Mouse (Mus musculus): ENCODE measurements around the gene Gm49318. TPM values are rescaled to one million over a fixed set of nuclear protein-coding genes. Genes with fewer than 3 reads are reported as not detected.
A peak's percentile ranks its signal among the peaks of the same experiment; 100 is the strongest.

Gene Gm49318
- total RNA-seq (2015; ENCODE audit: low replicate concordance), result not detected in 2 replicates
- not detected in 2 replicates for total RNA-seq (2017; ENCODE audit: low replicate concordance)

DNA sequence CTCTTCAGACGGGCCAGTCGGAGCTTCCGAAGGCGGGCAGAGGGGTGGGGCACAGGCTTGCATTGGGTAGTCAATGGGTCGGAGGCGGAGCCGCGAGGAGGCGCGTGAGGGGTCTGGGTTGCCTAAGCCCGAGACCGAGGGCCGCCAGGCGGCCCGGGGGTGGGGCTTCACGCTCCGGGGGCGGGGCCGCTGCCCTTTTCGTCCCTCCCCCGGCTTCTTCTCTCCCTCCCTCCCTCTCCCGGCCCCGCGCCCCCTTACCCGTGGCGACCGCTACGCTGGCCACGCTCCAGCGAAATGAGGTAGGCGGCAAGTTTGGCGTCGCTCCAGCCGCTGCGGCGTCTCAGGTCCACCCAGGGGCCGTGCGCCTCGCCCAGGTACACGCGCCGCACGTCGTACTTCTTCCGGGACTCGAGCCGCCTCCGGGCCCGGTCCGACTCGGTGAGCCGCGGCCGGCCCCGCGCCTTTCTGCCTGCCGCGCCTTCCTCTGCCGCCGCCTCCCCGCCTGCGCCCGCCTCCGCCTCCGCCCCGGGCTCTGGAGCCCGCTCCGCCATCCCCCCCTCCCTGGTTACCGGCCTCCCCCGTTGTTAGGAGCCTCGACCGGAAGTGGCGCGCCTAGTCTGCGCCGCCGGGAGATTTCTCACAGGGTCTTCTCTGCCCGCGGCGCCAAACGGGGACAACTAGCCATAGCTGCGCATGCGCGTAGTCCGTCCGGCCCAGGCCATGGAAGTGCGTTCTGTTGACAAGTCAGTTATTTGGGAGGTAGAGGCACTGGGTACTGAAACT, at the start of gene Gm49318, which contains the start of gene Zfp653:
Gm49318 (minus strand) TSS at position 469 of the 783 bp plus-strand sequence.
Zfp653 (minus strand) TSS at position 586 of the 783 bp plus-strand sequence.
- peak; percentile 87 for ATAC-seq (replicated peaks; ENCODE audit: low FRiP score, poor library complexity, severe bottlenecking)

DNA sequence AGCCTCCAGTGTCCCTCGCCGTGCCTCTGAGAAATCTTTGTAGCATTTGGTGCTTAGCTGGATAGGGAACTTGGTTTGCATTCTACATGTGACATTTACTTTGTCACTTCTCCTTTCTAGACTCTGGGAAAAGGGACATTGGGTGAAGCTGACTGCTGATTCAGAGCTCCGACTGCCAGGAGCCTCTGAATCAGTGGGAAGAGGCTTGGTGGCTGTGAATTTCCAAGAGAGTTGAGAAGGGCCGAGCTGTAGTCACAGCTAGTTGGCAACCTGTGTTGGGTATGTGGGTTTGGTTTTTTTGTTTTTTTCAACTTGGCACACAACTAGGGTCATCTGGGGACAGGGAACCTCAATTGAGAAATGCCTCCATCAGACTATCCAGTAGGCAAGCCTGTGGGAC, 48.5 kb upstream of the Gm49318 start:
- ATAC-seq (replicated peaks; ENCODE audit: low FRiP score, poor library complexity, severe bottlenecking), result no peak

DNA sequence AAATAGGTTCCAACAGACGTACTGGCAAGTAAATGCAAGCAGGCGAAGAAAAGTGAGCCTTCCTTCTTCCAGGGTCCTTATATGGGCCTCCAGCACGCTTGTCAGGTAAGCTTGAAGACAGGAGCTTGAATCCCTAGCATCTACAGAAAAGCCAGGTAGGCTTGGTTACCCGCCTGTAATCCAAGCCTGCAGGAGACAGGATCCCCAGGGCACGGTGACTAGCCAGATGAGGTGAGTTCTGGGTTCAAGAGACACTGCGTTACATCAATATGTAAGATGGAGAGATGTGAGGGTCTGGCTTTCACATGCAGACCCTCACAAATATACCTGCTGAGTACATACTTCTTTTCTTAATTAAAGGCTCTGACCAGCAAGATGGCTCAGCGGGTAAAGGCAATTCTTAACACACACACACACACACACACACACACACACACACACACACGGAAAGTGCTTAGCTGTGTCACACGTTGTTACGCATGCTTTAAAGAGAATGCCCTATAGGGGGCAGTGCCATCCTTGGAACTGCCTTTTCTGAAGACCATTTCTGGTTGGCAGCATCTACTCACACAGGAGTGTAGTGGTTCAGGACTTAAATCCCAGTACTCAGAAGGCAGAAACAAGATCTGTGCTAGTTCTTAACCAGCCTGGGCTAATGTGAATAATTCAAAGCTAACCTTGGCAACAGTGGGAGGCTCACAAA, 46.8 kb upstream of the Gm49318 start:
- ATAC-seq (replicated peaks; ENCODE audit: low FRiP score, poor library complexity, severe bottlenecking), result peak; percentile 55

DNA sequence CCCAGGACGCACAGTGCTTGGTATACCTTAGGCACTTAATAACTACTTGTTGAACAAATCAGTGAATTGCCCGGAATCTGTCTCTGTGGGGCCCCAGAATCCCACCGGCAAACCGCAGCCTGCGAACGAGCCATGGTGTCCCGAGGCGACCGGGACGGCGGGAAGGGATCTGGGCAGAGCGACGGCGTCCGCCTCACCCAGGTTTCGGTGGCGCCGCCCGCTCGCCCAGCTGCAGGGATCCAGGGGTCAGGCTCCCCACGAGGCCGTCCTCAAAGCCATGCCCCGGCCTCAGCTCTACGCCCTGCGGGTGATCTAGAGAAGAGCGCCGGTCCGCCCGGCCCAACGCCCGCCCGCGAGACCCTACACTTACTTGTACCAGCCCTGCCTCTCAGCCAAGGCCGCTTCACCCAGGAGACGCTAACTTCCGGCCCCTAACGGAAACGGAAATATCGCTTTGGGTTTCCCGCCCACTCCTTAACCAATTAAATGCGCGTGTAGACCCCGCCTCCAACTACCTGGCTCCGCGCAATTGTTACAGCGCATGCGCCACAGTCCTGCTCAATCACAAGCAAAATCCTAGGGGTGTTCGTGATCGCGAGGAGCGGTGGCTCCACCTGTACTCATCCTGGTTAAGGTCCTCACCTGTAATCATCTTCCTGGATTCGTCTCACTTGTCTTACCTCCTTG, 45.8 kb upstream of the Gm49318 start, which contains the start of gene Elof1:
Elof1 (minus strand) TSS at position 433 of the 687 bp plus-strand sequence.
- peak; percentile 91 for ATAC-seq (replicated peaks; ENCODE audit: low FRiP score, poor library complexity, severe bottlenecking)

DNA sequence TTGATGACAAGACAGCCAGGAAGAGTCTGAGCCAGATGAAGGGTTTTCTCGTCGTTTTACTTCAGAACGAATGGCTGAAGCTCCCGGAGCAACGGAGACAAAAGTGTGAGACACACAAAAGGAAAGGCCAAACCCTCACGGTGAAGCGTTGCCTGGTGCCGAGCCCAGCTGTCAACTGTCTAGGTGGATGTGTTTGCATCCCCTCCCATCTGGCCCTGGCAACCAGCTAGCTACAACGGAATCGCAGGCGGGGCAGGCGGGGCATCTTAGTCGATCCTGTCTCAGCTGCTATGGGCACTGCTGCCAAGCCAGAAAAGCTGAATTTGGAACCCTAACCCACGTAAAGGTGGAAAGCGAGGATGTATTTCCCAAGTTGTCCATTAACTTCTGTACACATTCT, 45.0 kb upstream of the Gm49318 start:
- ATAC-seq (replicated peaks; ENCODE audit: low FRiP score, poor library complexity, severe bottlenecking), result 0 out of 2 replicates have a peak, but pooled peaks have one; percentile 29

DNA sequence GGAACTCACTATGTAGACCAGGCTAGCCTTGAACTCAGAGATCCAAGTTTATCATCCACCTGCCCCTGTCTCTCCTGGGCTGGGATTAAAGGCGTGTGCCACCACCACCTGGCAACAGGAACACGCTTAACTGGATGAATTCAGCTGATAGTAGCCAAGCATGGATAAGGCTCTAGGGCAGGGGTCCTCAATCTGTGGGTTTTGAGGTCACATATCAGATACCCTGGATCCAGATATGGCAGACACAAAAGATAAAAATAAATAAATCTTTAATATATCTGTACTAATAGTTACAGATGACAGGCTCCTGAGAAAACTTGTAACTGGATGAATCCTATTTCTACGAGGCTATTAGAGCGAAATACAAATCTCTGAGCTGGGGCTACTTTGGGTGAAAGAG, 44.6 kb upstream of the Gm49318 start:
- no peak for ATAC-seq (replicated peaks; ENCODE audit: low FRiP score, poor library complexity, severe bottlenecking)

DNA sequence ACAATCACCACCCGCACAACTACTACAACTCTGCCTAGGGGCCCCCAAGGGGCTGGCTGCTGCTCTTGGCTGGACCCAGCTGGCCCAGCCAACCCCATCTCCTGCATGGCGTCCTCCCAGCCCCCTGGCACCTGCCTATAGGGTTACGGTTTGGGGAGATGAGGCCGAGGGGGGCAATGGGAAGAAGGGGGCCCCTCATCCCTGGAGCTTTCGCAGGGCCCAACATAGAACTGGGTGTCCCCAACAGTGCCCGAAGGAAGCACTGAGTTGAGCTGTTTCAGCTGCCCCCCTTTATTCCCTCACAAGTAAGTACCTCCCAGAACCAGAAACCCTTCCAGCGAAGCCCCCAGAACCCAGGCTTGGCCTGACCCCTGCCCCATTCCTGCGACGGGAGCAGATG, 37.1 kb upstream of the Gm49318 start:
- no peak for ATAC-seq (replicated peaks; ENCODE audit: low FRiP score, poor library complexity, severe bottlenecking)

DNA sequence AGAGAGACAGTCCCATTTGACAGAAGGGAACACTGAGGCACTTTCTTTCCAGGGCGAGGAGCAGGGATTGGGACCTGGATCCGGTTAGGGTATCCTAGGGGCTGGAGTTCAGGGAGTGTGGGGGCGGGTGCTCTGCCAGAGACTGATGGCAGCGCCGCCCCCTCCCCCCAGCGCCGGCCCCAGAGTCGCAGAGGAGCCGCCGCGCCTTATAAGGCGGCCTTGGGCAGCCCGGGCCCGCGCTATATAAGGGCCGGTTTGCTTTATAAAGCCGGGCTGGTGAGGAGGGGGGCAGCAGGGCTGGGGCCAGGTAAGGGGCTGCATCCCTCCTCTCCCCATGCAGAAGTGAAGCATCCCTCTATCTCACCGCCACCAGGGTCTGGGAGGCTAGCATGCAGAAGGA, 28.9 kb upstream of the Gm49318 start:
- ATAC-seq (replicated peaks; ENCODE audit: low FRiP score, poor library complexity, severe bottlenecking), result no peak

DNA sequence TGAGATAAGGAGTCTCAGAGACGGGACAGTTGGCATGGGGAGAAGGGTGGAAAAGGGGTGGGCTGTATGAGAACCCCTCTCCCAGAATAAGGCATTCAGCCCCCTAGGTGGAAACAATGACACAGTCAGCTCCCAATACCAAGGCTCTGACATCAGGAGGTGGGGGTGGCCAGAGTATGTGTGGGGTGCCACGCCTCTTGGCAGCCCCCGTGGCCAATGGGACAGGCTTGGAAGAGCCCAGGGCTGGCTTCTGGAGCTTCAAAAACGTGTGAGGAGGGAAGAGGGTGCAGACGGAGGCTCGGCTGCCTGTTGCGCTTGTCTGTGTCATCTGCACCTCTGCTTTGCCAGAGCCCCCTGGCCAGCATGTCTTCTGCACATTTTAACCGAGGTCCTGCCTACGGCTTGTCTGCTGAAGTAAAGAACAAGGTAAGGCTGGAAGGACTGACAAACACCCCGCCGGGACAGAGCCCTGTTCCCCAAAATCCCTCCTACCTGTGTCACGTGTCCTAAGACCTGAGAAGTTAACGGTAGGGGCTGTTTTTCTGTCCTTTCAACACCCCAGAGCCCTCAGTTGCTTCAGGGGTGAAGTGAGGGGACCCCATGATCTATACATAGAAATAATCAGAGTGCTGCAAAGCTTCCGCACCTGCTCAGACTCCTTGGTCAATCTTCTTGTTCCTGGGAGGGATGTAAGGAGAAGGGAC, 28.1 kb upstream of the Gm49318 start, which contains the start of gene Cnn1:
Cnn1 (plus strand) TSS at position 224 of the 704 bp plus-strand sequence.
- no peak for ATAC-seq (replicated peaks; ENCODE audit: low FRiP score, poor library complexity, severe bottlenecking)

DNA sequence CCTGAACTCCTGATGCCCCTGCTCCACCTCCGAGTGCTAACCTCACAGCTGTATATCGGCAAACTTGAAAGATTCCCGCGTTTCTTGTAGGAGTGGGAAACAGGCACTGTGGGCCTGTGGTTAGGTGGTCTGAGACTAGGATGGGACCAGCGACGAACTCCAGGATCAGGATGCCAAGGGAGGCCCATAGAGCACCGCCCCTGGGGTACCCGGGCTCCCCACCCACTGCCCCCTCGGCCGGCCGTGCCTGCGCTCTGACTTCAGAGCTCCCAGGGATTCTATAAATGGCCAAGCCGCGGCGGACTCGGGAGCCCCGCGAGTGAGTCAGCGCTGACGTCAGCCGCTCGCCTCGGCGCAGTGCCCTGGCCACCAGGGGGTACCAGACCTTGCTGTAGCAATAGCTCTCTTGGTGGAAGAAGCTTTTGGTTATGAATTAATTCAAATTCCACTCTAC, 24.8 kb upstream of the Gm49318 start:
- ATAC-seq (replicated peaks; ENCODE audit: low FRiP score, poor library complexity, severe bottlenecking), result peak; percentile 96

DNA sequence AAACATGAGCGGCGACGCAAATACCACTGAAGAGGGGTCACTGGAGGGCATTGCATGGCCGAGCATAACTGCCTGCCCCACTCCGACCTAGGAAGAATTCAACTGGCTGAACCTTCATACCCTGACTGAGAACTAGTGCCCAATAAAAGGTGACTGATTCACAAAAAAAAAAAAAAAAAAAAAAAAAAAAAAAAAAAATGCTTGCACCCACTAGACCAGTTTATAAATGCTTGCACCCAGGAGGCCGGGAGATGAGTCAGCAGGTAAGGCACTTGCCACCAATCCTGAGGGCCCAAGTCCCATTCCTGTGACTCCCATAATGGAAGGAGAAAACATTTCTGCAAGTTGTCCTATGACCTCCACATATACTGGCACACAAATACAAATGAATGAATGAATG, 21.7 kb upstream of the Gm49318 start:
- no peak for ATAC-seq (replicated peaks; ENCODE audit: low FRiP score, poor library complexity, severe bottlenecking)

DNA sequence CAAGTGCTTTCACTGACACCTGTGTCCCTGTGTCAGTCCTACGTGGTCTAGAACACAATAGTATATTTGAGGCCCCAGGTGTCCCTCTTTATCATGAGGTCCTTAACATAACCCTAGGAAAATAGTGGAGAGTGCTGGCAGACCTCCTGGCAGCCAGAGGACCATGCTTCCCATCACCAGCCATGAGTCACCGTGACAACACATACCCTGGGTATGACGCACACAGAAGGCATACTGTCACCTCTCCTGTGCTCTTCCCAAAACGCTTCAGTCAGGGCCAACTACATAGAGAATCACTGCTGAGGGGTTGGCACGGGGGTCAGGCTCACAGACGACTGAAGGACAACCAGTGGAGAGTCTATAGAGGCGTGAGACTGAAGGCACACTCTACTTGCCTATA, 18.9 kb upstream of the Gm49318 start:
- no peak for ATAC-seq (replicated peaks; ENCODE audit: low FRiP score, poor library complexity, severe bottlenecking)

DNA sequence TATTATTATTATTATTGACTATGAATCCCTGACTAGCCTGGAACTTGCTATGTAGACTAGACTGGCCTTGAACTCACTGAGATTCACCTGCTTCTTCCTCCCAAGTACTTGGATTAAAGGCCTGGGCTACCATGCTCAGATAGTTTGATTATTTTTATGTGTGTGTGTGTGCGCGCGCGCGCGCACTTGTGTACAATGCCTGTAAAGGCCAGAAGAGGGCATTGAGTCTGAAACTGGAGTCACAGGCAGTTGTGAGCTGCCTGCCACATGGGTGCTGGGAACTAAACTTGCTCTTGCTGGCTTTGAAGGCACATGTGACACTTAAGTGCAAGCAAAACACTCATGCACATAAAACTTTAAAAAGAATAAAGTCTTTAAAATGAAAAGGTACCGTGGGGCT, 18.2 kb upstream of the Gm49318 start:
- no peak for ATAC-seq (replicated peaks; ENCODE audit: low FRiP score, poor library complexity, severe bottlenecking)

DNA sequence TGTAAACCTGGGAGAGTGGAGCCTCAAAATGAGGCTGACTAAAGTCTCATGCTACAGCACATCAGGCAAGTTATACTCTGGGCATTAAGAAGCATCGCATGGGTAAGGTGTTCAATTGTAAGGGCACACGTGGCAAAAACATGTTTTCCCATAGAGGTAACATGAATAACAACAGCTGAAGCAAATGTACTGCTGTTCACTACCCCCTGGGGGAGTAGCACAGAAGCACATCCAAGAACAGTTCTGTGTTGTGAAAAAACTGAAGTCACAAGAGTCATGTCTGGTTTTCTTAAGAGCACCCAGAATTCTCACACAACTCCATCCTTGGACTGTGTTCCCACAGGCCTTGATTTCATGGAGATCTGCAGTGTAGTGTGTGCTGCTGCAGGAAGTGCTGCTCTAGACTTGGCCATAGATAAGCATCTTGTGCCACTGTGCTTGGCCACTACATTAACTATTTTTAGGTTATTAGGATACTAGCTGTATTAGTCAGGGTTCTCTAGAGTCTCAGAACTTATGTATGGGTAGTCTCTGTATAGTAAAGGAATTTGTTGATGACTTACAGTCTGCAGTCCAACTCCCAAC, 16.1 kb upstream of the Gm49318 start:
- no peak for ATAC-seq (replicated peaks; ENCODE audit: low FRiP score, poor library complexity, severe bottlenecking)

DNA sequence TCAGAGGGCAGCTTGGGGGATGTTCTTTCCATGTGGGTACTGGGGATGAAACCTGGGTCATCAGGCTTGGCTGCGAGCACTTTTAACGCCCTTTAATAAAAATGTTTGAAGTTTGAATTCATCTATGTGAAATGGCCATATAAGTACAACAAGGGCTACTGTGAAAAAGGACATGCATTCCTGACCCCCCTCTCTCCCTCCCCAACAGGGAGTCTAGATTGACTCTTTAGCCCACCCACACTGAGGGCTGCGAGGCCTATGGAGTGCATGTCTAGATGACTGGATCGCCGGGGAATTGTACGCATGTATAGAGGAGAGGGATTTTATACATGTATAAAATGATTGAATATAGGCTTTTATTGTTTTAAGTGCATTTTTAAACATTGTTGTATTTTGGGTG, 15.0 kb upstream of the Gm49318 start:
- ATAC-seq (replicated peaks; ENCODE audit: low FRiP score, poor library complexity, severe bottlenecking), result no peak

DNA sequence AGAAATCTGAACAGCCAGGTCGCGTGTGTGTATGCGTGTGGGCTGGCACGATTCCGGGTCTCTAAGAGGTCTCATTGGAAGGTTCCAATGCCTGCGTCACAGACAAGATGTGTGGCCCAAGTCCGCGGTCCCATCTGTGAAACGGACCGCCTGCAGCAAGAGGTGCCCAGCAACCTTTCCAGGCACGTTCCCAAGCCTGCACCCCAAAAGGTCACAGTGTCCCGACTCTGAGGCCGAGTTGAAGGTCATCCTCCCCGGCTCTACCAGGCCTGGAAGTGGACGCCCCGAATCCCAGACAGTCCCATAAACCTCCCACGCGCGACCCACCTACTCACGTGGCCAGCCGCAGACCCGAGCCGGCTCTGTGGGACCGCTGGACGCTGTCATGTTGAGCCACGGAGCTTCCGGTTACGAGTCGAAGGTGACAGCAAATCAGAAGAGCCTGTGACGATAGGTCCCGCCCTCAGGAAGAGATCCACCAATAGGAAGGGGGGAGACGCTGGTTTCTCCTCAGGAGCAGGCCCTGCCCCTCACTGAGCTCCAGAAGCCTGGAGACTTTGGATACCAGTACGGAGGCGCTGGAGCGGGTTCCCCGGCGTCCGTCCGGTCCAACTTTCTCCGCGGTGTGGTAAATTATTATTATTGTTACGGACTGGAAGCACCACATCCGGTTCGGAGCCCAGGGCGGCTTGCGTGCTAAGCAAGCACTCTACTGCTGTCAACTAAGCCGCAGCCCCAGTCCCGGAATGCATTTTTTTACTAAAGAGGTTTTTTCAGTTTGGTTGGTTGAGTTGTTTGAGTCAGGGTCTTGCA, 14.2 kb upstream of the Gm49318 start, which contains the start of gene Ecsit:
Ecsit (minus strand) TSS at position 417 of the 813 bp plus-strand sequence.
- ATAC-seq (replicated peaks; ENCODE audit: low FRiP score, poor library complexity, severe bottlenecking), result peak; percentile 100

DNA sequence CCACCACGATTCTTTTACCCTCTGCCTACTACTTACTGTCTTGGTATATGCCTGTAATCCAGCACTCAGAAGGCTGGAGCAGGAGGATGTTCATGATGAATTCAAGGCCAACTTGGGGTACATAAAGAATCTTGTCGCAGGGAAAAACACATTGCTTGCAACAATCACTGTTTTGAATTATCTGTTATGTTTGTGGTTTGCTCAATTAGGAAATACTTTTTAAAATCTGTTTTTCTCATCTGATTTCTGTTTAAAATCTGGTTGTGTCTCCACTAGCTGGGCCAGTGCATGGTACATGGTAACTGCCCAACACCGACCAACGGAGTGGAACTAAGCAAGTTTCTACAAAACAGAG, 13.6 kb upstream of the Gm49318 start:
- no peak for ATAC-seq (replicated peaks; ENCODE audit: low FRiP score, poor library complexity, severe bottlenecking)

DNA sequence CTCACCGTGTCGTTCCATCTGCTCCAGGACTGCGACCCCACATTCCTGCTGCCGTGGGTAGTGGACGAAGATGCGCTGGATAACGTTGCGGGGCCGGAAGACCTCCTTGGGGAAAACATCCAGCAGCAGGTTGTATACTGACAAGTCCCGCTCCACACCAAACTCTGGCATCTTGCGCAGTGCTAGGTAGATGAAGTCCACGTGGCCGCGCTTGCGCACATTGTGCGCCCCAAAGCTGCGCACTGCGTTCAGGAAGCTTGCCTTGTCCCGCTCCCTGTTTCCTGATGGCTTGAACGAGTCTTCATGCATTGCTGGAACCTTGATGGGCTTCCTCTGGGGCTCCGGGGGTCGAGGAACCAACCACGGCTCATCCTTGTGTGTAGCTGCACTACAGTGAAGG, 5.2 kb upstream of the Gm49318 start:
- ATAC-seq (replicated peaks; ENCODE audit: low FRiP score, poor library complexity, severe bottlenecking), result no peak

All from erythroblast, adult 5-6 weeks (primary cell).